Mouse (Mus musculus) embryonic facial prominence, embryonic 14.5 days (tissue): ENCODE results near the gene Hoxa11. TPM values are rescaled to one million over a fixed set of nuclear protein-coding genes. Genes with fewer than 3 reads are reported as not detected.

Experiments used
- ATAC-seq: fragments of 200-750 bp; cut with Nextera tagmentation; 2 replicates; pipeline ENCODE4 v1.8.0; 2017; ENCODE audit warnings: low read depth, moderate number of reproducible peaks, moderate TSS enrichment
- DNase-seq: peaks from one replicate; pipeline ENCODE4 v3.0.0-alpha.2; 2015; ENCODE audit warnings: low spot score
- H3K27ac ChIP-seq: fragments of 300-500 bp; sonication (generic); replicated peaks from 2 replicates; pipeline ENCODE4 v1.5.1; 2014; ENCODE audit warnings: low read depth, mild to moderate bottlenecking, low read length, moderate library complexity
- H3K27me3 ChIP-seq: fragments of 300-500 bp; sonication (generic); replicated peaks from 2 replicates; pipeline ENCODE4 v1.6.1; 2014; ENCODE audit warnings: low read length; ENCODE audit not compliant: control insufficient read depth, insufficient read depth
- H3K36me3 ChIP-seq: fragments of 300-500 bp; sonication (generic); 2 replicates; pipeline ENCODE4 v1.6.1; 2014; ENCODE audit warnings: low read length, mixed read lengths; ENCODE audit not compliant: control insufficient read depth, insufficient read depth
- H3K4me1 ChIP-seq: fragments of 300-500 bp; sonication (generic); 2 replicates; pipeline ENCODE4 v1.6.1; 2014; ENCODE audit warnings: antibody characterized with exemption, low read length; ENCODE audit not compliant: control insufficient read depth, insufficient read depth
- H3K4me2 ChIP-seq: fragments of 300-500 bp; sonication (generic); 2 replicates; pipeline ENCODE4 v1.6.1; 2014; ENCODE audit warnings: low read depth, mild to moderate bottlenecking, low read length, moderate library complexity, mixed read lengths
- H3K4me3 ChIP-seq: fragments of 300-500 bp; sonication (generic); 2 replicates; pipeline ENCODE4 v1.5.1; 2014; ENCODE audit warnings: low read depth, mild to moderate bottlenecking, low read length
- H3K9ac ChIP-seq: fragments of 300-500 bp; sonication (generic); 2 replicates; pipeline ENCODE4 v1.6.1; 2014; ENCODE audit warnings: low read depth, mild to moderate bottlenecking, low read length, moderate library complexity, mixed read lengths
- H3K9me3 ChIP-seq: fragments of 300-500 bp; sonication (generic); 2 replicates; pipeline ENCODE4 v1.6.1; 2016; ENCODE audit warnings: low read length; ENCODE audit not compliant: control insufficient read depth
- WGBS: fragments of 180-500 bp; shearing (Covaris S2); extraction: QIAGEN DNeasy Blood & Tissue Kit; methylation state at CpG from one replicate; pipeline ENCODE4 v1.1.7; 2014; 5-methylcytosine and 5-hydroxymethylcytosine counted together
- polyA plus RNA-seq: library from polyadenylated mRNA; unstranded; fragments of >200 nt; fragmentation: Nextera tagmentation; extraction: Ambion mirVana; gene quantifications from 2 replicates; pipeline ENCODE4 v1.2.1, GENCODE M21; 2014

Gene Hoxa11
- polyA plus RNA-seq, 1 experiment from 2014 or later = not detected

GRCm38 (mm10) chr6:52215070-52215469 is 30.5 kb downstream of the Hoxa11 start:
- Histone ChIP-seq H3K27ac (no peak overlapping the region), H3K4me1 (peaks cover 7% of the 10 kb centered on the region; the same call in 1 of the 2 replicates), H3K36me3 (no peaks in the 10 kb centered on the region), H3K27me3 (peaks cover 100% of the 10 kb centered on the region), H3K4me2 (no peak overlapping the region), H3K9me3 (no peaks in the 10 kb centered on the region), H3K9ac (no peak overlapping the region), H3K4me3 (no peak overlapping the region)
- DNase-seq (no peak), ATAC-seq (no peak)
- 12% methylated on average over 3 of the region's 3 CpGs for WGBS

GRCm38 (mm10) chr6:52214271-52214670 is 31.3 kb downstream of the Hoxa11 start:
- DNase-seq = no peak
- no peak overlapping the region for H3K4me2 ChIP-seq

GRCm38 (mm10) chr6:52213119-52213986 is 32.3 kb downstream of the Hoxa11 start, which contains the start of the genes Hoxa3 and Gm28308:
Gene Hoxa3 (minus strand): TSS chr6:52213336.
Gene Gm28308 (minus strand): TSS chr6:52213339.
- peaks cover 7% of the 10 kb centered on the region; the same call in 1 of the 2 replicates for H3K4me1 ChIP-seq
- no peak within 1 kb of the TSS for H3K27ac ChIP-seq
- H3K27me3 ChIP-seq = peaks cover 100% of the 10 kb centered on the region
- DNase-seq (no peak), ATAC-seq (no peak)
- 2% methylated on average over 38 of the region's 38 CpGs for WGBS
- no peaks in the 10 kb centered on the region for H3K9me3 ChIP-seq
- H3K4me3 ChIP-seq = peak within 1 kb of the TSS; percentile 19
- no peaks in the 10 kb centered on the region for H3K36me3 ChIP-seq
- H3K9ac ChIP-seq = no peak within 1 kb of the TSS
- H3K4me2 ChIP-seq = peak within 1 kb of the TSS; percentile 23; the same call in 1 of the 2 replicates

More at GRCm38 (mm10) chr6:52214271-52214670, 31.3 kb downstream of the Hoxa11 start:
- H3K4me3 ChIP-seq = no peak overlapping the region
- no peak for ATAC-seq
- H3K9me3 ChIP-seq = no peaks in the 10 kb centered on the region
- H3K36me3 ChIP-seq = no peaks in the 10 kb centered on the region
- no peak overlapping the region for H3K27ac ChIP-seq
- H3K4me1 ChIP-seq = peaks cover 7% of the 10 kb centered on the region; the same call in 1 of the 2 replicates
- peaks cover 100% of the 10 kb centered on the region for H3K27me3 ChIP-seq
- no peak overlapping the region for H3K9ac ChIP-seq
- 12% methylated on average over 5 of the region's 5 CpGs for WGBS

GRCm38 (mm10) chr6:52212556-52213118 is 33.0 kb downstream of the Hoxa11 start:
- Histone ChIP-seq H3K27me3 (peaks cover 100% of the 10 kb centered on the region), H3K4me2 (peak overlapping the region; percentile 23; the same call in 1 of the 2 replicates), H3K9ac (no peak overlapping the region), H3K27ac (no peak overlapping the region), H3K36me3 (no peaks in the 10 kb centered on the region), H3K9me3 (no peaks in the 10 kb centered on the region), H3K4me3 (peak overlapping the region; percentile 19; the same call in 1 of the 2 replicates), H3K4me1 (peaks cover 6% of the 10 kb centered on the region; the same call in 1 of the 2 replicates)
- ATAC-seq = no peak
- WGBS = 2% methylated on average over 22 of the region's 22 CpGs
- no peak for DNase-seq

- ATAC-seq (no peak), DNase-seq (no peak)
- no peaks in the 10 kb centered on the region for H3K36me3 ChIP-seq
- H3K9ac ChIP-seq = no peak overlapping the region
- H3K4me1 ChIP-seq = 0 out of 2 replicates have a peak, but pooled peaks cover 2% of the 10 kb centered on the region
- no peaks in the 10 kb centered on the region for H3K9me3 ChIP-seq
- no peak overlapping the region for H3K27ac ChIP-seq
- peak overlapping the region; percentile 16 for H3K4me3 ChIP-seq
- H3K4me2 ChIP-seq = no peak overlapping the region
- WGBS = 7% methylated on average over 13 of the region's 13 CpGs
- peaks cover 100% of the 10 kb centered on the region for H3K27me3 ChIP-seq
Measured at GRCm38 (mm10) chr6:52211961-52212360, 33.6 kb downstream of the Hoxa11 start.

GRCm38 (mm10) chr6:52211170-52211935 is 34.3 kb downstream of the Hoxa11 start:
- DNase-seq = peak; percentile 77
- H3K4me1 ChIP-seq = no peaks in the 10 kb centered on the region
- H3K4me2 ChIP-seq = 0 out of 2 replicates have a peak overlapping the region, but pooled peaks have one; percentile 7
- peak overlapping the region; percentile 16 for H3K4me3 ChIP-seq
- no peak overlapping the region for H3K27ac ChIP-seq
- no peak overlapping the region for H3K9ac ChIP-seq
- ATAC-seq = peak; percentile 69
- 1% methylated on average over 37 of the region's 37 CpGs for WGBS
- H3K9me3 ChIP-seq = no peaks in the 10 kb centered on the region
- peaks cover 100% of the 10 kb centered on the region for H3K27me3 ChIP-seq
- no peaks in the 10 kb centered on the region for H3K36me3 ChIP-seq

- 10% methylated on average over 12 of the region's 12 CpGs for WGBS
- DNase-seq (no peak), ATAC-seq (no peak)
- Histone ChIP-seq H3K9me3 (no peaks in the 10 kb centered on the region), H3K27me3 (peaks cover 100% of the 10 kb centered on the region), H3K4me3 (no peak overlapping the region), H3K36me3 (no peaks in the 10 kb centered on the region), H3K4me1 (no peaks in the 10 kb centered on the region), H3K4me2 (no peak overlapping the region), H3K27ac (no peak overlapping the region), H3K9ac (no peak overlapping the region)
Measured at GRCm38 (mm10) chr6:52209685-52210046, 35.9 kb downstream of the Hoxa11 start.
